Mouse (Mus musculus): ENCODE data around the gene Cd59b.
"Not testable (repeated sequence)": the region's sequence is repeated elsewhere in the genome, so short reads cannot be mapped to it uniquely, and the experiment has no call there.

The Cd59b gene

DNA sequence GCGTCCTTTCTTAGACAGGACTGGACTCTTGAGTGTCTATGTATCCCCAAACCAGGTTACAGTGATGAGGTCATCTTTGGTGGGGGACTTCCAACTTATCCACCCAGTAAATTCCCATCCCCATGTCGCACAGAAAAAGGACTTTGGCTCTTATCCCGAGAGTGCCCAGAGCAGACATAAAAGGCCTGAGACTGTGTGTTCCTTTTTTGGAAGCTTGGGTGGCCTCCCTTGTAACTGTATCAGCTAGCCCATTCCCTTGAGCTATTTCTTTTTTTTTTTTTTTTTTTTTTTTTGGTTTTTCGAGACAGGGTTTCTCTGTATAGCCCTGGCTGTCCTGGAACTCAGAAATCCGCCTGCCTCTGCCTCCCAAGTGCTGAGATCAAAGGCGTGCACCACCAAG, 4.1 kb upstream of the Cd59b start, which contains the start of gene Gm10912:
Gene Gm10912, plus strand, starts transcription at position 301 of the 400 bp plus-strand sequence.
- DNase-seq (ENCODE audit: low read depth) = not testable (repeated sequence)

DNA sequence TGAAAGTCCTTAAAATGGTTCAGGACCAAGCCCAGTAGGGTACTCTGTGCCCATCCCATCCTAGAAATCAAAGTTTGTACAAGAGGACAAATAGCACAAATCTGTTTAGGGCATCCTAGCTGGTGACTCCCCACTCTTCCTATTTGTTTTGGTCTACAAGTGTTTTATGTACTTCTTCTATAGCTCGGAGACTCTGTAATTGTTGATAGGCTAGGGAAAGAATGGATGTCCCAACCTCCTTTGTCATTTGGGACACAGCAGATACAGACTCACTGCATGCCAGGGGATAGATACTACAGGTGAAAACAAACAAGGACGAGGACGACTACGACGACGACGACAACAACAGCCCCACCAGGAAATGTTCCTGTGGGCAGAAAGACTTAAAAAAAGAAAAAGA, 1.2 kb upstream of the Cd59b start, which contains the start of gene Gm10799:
Gene Gm10799, minus strand, starts transcription at position 101 of the 400 bp plus-strand sequence.
- DNase-seq (ENCODE audit: low read depth) = not testable (repeated sequence)

DNA sequence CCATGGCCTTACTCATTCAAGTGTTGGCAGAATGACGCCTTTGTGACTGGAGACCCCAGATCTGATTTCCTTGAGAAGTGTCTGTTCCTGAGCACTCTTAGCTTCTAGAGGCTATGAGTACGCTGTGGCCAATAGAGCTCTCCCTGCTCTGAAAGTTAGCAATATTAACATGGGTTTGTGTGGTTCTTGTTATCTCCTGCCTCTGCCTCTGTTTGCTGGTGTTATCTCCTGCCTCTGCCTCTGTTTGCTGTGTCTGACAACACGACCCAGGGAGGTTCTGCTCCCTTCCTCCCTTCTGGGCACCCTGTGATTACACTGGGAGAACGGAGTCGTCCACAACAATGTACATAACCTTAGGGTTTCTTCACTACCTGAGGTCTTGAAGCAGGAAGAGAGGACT, 8.6 kb downstream of the Cd59b start:
- DNase-seq (ENCODE audit: low read depth) = not testable (repeated sequence)

DNA sequence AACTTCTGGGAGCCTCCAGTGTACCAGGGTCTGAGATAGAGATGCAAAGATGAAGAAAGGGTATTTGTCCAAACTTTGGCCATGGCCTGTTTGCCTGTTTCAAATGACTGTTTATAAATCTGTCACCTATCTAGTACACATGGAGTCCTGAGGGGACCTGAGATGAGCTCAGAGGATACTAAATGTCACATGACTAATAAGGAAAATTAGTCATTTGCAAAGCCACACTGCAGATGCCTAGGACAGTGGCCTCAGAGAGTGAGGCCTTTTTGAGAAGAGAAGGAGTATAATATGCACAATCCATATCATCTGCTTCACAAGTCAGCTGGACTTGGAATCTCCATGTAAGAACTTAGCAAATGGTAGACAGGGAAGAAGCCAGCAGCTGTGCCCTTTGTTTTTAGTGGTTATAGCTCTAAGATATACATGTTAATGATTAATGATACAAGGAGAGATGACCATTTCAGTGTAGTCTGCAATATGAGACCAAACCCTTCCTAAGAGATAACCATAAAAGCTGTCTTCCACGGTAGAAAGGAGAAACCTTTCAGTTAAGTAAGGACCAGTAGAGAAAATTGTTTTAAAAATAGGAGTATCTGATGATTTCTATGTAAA, 11.9 kb downstream of the Cd59b start:
- DNase-seq (ENCODE audit: low read depth) = not testable (repeated sequence)

DNA sequence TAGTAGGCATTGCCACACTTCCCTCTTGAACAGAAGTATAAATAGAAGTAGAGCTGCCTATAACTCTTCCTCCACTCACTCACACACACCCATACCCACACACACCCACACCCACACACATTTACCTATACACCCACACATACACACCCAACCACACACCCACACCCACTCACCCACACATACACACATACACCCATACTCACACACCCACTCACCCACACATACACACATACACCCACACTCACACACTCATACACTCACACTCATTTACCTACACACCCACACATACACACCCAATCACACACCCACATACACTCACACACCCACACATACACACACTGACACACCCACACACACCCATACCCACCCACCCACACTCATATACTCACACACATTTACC, 12.8 kb downstream of the Cd59b start:
- DNase-seq (ENCODE audit: low read depth) = no peak

DNA sequence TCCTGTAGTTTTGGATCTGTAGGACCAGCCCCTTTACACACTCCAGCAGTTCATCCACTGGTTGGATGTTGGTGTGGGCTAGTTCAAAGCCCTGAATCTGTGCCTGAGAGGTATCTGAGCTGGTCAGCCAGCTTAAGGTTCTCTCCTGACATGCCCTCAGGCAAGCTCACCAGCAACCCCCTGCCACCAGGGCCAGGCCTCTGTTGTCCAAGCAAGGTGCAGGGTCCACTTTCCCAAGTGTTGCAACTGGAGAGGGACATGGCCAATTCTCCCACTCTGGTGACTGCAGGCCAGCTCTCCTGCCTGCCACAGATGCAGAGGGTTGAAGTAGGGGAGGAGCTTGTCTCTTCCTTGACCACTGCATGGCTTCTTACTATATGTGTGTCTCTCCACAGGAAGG, 14.4 kb downstream of the Cd59b start:
- not testable (repeated sequence) for DNase-seq (ENCODE audit: low read depth)

DNA sequence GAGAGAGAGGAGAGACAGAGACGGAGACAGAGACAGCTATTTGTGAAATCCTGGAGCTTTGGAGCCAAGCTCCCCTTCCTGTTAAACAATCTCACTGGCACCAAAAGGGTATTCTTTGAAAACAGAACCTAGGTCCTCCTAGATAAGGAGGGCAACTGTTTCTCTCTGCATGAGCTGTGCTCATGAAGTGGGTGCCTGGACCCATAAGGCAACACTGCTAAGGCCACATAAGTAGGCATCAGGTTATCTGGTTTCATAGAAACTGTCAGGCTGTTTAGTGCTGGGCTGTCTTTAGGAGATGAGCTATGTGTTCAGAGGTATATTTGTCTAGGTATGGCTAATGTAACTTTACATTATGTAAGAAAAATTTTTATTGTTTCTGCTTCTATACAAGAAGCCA, 17.9 kb downstream of the Cd59b start:
- not testable (repeated sequence) for DNase-seq (ENCODE audit: low read depth)

DNA sequence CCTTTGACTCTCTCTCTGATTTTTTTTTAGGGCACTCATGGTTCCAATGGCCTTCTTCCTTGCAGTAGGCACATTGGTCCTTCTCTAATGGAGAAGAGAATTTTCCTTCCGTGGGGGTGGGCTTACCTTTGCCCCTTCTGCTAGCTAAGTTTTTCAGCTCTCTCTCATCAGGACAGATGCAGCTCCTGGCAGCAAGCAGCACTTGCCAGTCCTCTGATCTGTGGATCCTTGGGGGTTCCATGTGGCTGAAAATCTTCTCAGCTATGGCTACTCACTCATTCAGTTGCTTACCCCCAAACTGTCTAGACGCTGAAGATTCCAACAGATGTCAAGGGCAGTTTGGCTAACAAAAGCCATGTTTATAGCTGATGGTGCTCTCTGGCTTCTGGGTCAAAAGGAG, 23.7 kb downstream of the Cd59b start:
- no peak for DNase-seq (ENCODE audit: low read depth)

DNA sequence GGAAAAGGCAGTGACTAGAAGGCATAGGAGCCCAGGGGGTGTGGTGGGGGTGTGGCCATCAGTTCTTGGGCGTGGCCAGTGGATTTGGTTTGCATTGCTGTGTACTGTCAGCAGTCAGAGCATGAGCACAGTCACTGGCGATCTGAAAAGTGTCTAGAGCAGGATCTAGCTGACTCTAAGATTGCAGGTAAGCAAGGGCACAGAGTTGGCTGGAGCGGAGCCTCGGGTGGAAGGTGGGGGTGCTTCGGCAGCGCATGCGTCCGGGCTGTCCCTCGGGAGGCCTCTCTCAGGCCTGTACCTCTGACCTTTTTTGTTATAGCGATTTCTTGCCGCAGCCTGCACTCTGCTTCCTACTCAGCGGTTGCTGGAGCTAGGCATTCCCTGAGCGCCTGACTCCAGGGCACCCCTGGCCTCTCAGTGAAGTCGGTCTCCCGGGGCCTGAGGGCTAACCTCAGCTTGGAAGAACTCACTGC, 26.1 kb downstream of the Cd59b start, which contains the start of gene Cd59a:
Gene Cd59a, plus strand, starts transcription at position 61 of the 473 bp plus-strand sequence.
- peak; percentile 87 for DNase-seq (ENCODE audit: low read depth)

DNA sequence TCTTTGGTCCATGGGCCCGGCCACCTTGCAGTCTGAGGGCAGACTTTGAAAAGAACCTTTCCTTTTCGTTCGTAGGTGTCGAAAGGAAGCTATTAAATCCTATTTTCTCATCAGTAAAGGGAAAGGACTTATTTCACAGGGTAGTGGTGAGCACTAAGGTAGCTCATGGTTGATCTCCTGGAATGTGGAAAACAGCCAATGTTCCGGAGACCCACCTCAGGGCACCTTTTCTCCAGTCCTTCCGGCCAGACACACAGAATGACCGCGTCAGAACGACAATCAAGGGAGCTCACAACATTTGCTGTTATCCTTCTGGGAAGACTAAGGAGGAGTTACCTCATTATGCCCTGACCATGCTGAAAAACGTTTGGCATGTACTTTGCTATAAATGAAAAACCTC, 26.6 kb downstream of the Cd59b start:
- DNase-seq (ENCODE audit: low read depth) = no peak

DNA sequence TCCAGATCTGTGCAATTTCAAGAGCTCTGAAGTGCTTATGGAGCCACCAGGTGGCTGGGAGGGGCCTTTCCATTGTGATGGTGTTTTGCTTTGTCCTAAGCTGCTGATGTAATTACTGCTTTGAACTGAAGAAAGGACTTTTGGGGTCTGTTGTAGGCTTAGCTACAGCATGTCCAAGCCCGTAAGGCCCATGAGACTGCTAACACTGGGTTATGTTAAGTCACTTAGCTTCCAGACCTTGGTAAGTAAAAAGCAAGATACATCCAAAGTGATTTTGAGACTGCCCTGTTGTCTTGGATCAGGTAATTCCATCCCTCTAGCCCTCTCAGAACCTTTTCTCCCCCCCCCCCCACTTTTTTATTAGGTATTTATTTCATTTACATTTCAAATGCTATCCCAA, 27.1 kb downstream of the Cd59b start:
- DNase-seq (ENCODE audit: low read depth) = not testable (repeated sequence)

DNA sequence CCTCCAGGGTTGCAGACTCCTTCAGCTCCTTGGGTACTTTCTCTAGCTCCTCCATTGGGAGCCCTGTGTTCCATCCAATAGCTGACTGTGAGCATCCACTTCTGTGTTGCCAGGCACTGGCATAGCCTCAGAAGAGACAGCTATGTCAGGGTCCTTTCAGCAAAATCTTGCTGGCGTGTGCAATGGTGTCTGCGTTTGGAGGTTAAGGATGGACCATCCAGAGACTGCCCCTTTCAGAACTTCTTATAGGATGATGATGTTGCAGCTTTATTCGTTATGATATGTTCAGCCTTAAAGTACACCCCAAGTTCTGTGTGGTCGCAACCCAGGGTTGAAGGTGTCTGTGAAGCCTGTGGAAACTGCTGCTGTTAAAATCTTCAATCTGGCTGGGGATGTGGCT, 27.7 kb downstream of the Cd59b start:
- DNase-seq (ENCODE audit: low read depth) = not testable (repeated sequence)

DNA sequence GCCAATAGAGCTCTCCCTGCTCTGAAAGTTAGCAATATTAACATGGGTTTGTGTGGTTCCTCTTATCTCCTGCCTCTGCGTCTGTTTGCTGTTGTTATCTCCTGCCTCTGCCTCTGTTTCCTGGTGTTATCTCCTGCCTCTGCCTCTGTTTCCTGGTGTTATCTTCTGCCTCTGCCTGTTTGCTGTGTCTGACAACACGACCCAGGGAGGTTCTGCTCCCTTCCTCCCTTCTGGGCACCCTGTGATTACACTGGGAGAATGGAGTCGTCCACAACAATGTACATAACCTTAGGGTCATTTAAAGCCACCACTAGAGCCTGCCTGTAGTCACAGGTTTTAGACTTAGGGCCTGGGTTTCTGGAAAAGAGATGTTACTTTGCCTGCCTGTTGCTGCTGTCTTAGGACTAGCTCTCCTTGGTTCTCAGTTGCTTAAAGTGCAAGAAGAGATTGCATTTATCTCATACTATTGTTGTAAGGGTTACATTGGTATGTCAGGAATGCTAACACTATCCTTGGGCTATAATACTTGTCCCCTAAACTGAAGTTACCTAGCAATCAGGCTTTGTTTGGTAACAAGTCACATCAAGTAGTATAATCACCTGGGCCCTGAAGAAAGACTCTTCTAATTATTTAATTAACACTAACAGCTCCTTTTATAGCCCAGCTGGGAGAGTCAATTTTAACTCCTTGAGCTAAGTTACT, 29.0 kb downstream of the Cd59b start:
- DNase-seq (ENCODE audit: low read depth) = no peak

DNA sequence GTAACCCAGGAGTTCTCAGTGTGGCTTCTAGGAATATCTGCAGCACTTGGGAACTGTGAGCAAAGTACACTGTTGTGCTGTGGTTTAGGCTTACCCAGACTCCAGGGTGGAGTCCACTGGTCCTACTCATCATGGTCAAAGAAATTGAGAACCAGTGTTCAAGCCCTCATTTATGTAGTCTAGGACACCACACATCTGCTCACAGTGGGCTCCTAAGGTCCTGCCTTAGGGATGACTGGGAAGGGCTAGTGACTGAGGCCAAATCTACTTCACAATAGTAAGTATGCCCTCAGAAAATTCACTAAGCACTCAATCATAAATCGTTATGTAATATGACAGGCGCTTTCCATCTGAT, 29.6 kb downstream of the Cd59b start:
- no peak for DNase-seq (ENCODE audit: low read depth)

DNA sequence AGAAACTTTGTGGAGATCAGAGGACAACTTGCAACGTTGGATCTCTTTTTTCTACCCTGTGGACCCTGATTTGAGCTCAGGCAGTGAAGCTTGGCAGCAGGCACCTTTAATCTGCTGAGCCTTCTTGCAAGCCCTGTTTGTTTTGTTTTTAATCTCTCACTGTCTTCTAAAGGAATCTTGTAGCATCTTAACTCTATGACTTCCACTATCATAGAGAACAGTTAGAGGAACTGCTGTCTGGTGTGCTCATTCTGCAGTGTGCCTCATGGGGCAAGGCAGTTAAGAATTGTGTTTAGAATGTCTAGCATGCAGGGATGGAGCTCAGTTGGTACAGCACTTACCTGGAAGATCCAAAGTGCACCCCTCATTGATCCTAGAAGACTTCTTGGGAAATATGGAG, 30.3 kb downstream of the Cd59b start:
- DNase-seq (ENCODE audit: low read depth) = no peak

DNA sequence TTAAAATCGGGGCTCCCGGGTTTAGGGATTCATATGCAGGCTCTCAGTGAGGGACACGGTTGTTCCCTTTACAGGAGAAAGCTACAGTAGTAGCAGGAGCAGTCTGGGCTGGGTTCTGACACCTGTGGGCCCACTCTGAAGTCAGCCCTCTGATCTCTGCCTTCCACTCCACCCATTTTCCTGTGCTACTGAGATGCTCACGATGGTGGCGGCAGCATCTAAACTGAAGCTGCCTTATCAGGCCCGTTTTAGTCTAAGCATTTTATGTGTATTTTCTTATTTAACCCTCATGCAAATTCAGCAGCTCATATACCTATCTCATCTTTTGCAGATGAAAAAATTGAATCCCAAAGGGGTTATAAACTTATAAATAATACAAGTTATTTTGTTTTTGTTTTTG, 35.2 kb downstream of the Cd59b start:
- DNase-seq (ENCODE audit: low read depth) = no peak

DNA sequence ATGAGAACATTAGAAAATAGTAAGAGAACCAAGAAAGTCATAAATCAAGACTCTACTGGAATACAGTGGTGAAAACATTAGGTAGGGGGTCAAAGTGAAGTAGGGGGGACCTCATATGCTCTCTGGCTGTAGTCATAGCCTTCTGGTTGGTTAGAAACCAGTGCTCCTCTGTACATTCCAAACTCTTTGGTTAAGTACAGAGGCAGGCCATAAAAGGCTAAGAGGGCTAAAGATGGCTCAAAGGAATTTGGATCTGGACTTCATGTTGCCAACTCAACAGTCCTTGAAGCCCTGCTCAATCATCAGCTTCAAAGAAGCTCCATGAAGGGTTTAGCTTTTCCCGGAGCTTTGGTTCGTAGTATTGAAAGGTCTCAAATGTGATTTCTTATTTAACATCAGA, 39.4 kb downstream of the Cd59b start:
- DNase-seq (ENCODE audit: low read depth) = not testable (repeated sequence)

DNA sequence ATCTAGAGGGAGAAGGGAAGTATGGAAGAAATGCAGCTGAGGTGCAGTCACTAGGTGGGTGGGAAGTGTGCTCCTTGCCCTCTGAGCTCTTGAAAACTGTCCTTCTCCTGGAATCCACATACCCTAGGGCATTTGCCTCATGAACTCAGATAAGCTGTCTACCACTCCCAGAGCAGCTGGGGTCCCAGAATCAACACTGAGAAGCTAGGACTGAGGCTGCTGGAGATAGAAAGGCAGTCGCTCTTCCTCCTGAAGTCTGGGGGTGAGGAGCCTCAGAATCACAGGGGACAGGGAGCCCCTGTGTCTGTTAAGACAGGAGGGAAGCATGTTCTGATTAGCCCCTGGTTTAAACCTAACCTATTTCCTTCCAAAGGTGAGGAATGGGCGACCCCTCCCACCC, 39.9 kb downstream of the Cd59b start:
- DNase-seq (ENCODE audit: low read depth) = no peak

DNA sequence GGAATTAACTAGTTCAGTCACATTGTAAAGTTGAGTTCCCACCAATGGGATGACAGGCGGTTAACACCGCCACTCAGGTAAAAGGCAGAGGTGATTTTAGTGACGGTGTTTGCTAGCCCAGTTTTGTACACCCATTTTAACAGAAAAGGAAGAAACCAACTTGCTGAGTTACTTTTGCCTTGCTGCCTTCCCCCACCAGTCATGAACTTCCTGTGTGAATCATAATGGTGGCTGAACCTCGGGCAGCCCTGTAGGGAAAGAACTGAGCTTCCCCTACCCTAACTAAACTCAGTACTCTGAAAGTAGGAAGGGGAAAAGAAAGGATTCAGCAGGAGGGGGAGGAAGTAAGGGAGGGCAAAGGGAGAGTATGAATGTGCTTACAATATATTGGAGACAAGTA, 40.4 kb downstream of the Cd59b start:
- no peak for DNase-seq (ENCODE audit: low read depth)

DNA sequence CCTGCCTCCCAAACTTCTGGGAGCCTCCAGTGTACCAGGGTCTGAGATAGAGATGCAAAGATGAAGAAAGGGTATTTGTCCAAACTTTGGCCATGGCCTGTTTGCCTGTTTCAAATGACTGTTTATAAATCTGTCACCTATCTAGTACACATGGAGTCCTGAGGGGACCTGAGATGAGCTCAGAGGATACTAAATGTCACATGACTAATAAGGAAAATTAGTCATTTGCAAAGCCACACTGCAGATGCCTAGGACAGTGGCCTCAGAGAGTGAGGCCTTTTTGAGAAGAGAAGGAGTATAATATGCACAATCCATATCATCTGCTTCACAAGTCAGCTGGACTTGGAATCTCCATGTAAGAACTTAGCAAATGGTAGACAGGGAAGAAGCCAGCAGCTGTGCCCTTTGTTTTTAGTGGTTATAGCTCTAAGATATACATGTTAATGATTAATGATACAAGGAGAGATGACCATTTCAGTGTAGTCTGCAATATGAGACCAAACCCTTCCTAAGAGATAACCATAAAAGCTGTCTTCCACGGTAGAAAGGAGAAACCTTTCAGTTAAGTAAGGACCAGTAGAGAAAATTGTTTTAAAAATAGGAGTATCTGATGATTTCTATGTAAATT, 41.6 kb downstream of the Cd59b start:
- DNase-seq (ENCODE audit: low read depth) = not testable (repeated sequence)

DNA sequence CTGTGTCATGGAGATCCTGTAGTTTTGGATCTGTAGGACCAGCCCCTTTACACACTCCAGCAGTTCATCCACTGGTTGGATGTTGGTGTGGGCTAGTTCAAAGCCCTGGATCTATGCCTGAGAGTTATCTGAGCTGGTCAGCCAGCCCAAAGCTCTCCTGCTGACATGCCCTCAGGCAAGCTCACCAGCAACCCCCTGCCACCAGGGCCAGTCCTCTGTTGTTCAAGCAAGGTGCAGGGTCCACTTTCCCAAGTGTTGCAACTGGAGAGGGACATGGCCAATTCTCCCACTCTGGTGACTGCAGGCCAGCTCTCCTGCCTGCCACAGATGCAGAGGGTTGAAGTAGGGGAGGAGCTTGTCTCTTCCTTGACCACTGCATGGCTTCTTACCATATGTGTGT, 43.9 kb downstream of the Cd59b start:
- DNase-seq (ENCODE audit: low read depth) = not testable (repeated sequence)

DNA sequence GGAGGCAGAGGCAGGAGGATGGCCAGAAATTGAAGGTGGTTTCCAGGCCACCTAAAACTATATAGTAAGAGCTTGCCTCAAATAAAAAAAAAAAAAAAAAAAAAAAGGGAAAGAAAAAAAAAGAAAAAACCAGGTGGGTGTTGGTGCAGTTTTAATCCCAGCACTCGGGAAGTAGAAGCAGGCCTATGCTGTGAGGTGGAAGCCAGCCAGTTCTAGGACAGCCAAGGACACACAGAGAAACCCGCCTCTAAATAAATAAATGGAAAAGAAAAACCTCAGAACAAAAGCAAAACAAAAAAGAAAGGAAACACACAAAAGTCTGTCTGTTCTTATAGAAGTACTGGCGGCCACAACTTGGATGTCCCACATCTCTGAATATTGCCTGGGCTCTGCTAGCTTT, 45.2 kb downstream of the Cd59b start:
- DNase-seq (ENCODE audit: low read depth) = no peak

DNA sequence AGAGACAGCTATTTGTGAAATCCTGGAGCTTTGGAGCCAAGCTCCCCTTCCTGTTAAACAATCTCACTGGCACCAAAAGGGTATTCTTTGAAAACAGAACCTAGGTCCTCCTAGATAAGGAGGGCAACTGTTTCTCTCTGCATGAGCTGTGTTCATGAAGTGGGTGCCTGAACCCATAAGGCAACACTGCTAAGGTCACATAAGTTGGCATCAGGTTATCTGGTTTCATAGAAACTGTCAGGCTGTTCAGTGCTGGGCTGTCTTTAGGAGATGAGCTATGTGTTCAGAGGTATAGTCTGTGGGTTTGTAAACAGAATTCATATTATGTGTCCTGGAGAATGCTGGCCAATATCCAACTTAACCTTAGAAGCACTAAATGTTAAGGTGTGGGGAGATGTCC, 47.5 kb downstream of the Cd59b start:
- not testable (repeated sequence) for DNase-seq (ENCODE audit: low read depth)
